Mouse (Mus musculus) G1E-ER4 (cell line): ENCODE data around the gene Acer3. TPM values are rescaled to one million over a fixed set of nuclear protein-coding genes. Genes with fewer than 3 reads are reported as not detected.

ENCODE experiments used
- GATA1 ChIP-seq: IDR thresholded peaks from one replicate; pipeline ENCODE4 v1.8.0; 2012; ENCODE audit warnings: low read length, inconsistent platforms
- polyA plus RNA-seq: library from polyadenylated mRNA; stranded (reverse); fragments of >175 nt; gene quantifications from 2 replicates; pipeline ENCODE4 v1.2.3, GENCODE M21; 2012

Acer3 gene
- polyA plus RNA-seq, 1 experiment, result 16.3 TPM

- TF ChIP-seq GATA1, result no peak
Observed at GRCm38 (mm10) chr7:98177929-98178559, 143.0 kb downstream of the Acer3 start, which contains the start of gene Capn5. Gene Capn5, minus strand, starts transcription at chr7:98178274.

GRCm38 (mm10) chr7:98177566-98177928 is 143.5 kb downstream of the Acer3 start:
- no peak for TF ChIP-seq GATA1

GRCm38 (mm10) chr7:98177071-98177485 is 143.9 kb downstream of the Acer3 start:
- TF ChIP-seq GATA1, result no peak

GRCm38 (mm10) chr7:98176322-98177070 is 144.5 kb downstream of the Acer3 start:
- TF ChIP-seq GATA1, result no peak

- TF ChIP-seq GATA1, result no peak
Observed at GRCm38 (mm10) chr7:98174883-98175755, 145.9 kb downstream of the Acer3 start.

- TF ChIP-seq GATA1, result no peak
Observed at GRCm38 (mm10) chr7:98173408-98173807, 147.6 kb downstream of the Acer3 start.

GRCm38 (mm10) chr7:98172661-98173060 is 148.3 kb downstream of the Acer3 start:
- no peak for TF ChIP-seq GATA1

- no peak for TF ChIP-seq GATA1
Observed at GRCm38 (mm10) chr7:98171141-98172073, 149.6 kb downstream of the Acer3 start.

- TF ChIP-seq GATA1, result no peak
Observed at GRCm38 (mm10) chr7:98164999-98165528, 155.9 kb downstream of the Acer3 start.

- no peak for TF ChIP-seq GATA1
Observed at GRCm38 (mm10) chr7:98164382-98164998, 156.5 kb downstream of the Acer3 start.

GRCm38 (mm10) chr7:98163700-98164099 is 157.3 kb downstream of the Acer3 start:
- TF ChIP-seq GATA1, result no peak

- no peak for TF ChIP-seq GATA1
Observed at GRCm38 (mm10) chr7:98162239-98162638, 158.8 kb downstream of the Acer3 start.

- TF ChIP-seq GATA1, result no peak
Observed at GRCm38 (mm10) chr7:98160041-98160740, 160.8 kb downstream of the Acer3 start.

- TF ChIP-seq GATA1, result no peak
Observed at GRCm38 (mm10) chr7:98158481-98158880, 162.5 kb downstream of the Acer3 start.
